Mouse (Mus musculus) hindbrain, embryonic 13.5 days (tissue): Measurements from ENCODE around the gene 1700125H20Rik. TPM values are rescaled to one million over a fixed set of nuclear protein-coding genes. Genes with fewer than 3 reads are reported as not detected.
"Not testable (repeated sequence)": the region's sequence is repeated elsewhere in the genome, so short reads cannot be mapped to it uniquely, and the experiment has no call there.

Source experiments
- ATAC-seq: fragments of 200-750 bp; cut with Nextera tagmentation; 2 replicates; pipeline ENCODE4 v1.8.0; 2017; ENCODE audit warnings: moderate TSS enrichment; ENCODE audit not compliant: low FRiP score
- H3K27ac ChIP-seq: fragments of 300-500 bp; sonication (generic); 2 replicates; pipeline ENCODE4 v1.5.1; 2015; ENCODE audit warnings: inconsistent platforms, mild to moderate bottlenecking, moderate library complexity
- H3K27me3 ChIP-seq: fragments of 300-500 bp; sonication (generic); 2 replicates; pipeline ENCODE4 v1.6.1; 2015; ENCODE audit warnings: mild to moderate bottlenecking, inconsistent platforms
- H3K36me3 ChIP-seq: fragments of 300-500 bp; sonication (generic); 2 replicates; pipeline ENCODE4 v1.6.1; 2015; ENCODE audit warnings: mild to moderate bottlenecking, inconsistent platforms
- H3K4me1 ChIP-seq: fragments of 300-500 bp; sonication (generic); replicated peaks from 2 replicates; pipeline ENCODE4 v1.6.1; 2015; ENCODE audit warnings: inconsistent platforms
- H3K4me2 ChIP-seq: fragments of 300-500 bp; sonication (generic); 2 replicates; pipeline ENCODE4 v1.6.1; 2015; ENCODE audit warnings: inconsistent platforms, mild to moderate bottlenecking, moderate library complexity
- H3K4me3 ChIP-seq: fragments of 300-500 bp; sonication (generic); 2 replicates; pipeline ENCODE4 v1.5.1; 2015; ENCODE audit warnings: mild to moderate bottlenecking, inconsistent platforms
- H3K9ac ChIP-seq: fragments of 300-500 bp; sonication (generic); 2 replicates; pipeline ENCODE4 v1.6.1; 2015; ENCODE audit warnings: mild to moderate bottlenecking, inconsistent platforms
- H3K9me3 ChIP-seq: fragments of 300-500 bp; sonication (generic); 2 replicates; pipeline ENCODE4 v1.6.1; 2016; ENCODE audit warnings: inconsistent platforms
- WGBS: fragments of 180-500 bp; shearing (Covaris S2); methylation state at CpG from one replicate; pipeline ENCODE4 v1.1.7; 2015; 5-methylcytosine and 5-hydroxymethylcytosine counted together
- polyA plus RNA-seq: library from polyadenylated mRNA; unstranded; fragments of >200 nt; fragmentation: Nextera tagmentation; extraction: Ambion mirVana; gene quantifications from 2 replicates; pipeline ENCODE4 v1.2.1, GENCODE M21; 2015

Gene 1700125H20Rik
- polyA plus RNA-seq, 1 experiment from 2014 or later, result 1.4 TPM

DNA sequence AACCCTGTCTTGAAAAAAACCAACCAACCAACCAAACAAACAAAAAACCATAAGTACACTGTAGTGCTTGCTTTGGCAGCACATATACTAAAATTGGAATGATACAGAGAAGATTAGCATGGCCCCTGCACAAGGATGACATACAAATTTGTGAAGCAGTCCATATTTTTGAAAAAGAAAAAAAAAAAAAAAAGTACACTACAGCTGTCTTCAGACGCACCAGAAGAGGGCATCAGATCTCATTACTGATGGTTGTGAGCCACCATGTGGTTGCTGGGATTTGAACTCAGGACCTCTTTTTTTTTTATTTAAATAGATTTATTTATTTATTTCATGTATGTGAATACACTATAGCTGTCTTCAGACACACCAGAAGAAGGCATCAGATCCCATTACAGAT, 7.2 kb upstream of the 1700125H20Rik start:
- not testable (repeated sequence) for H3K9ac ChIP-seq, ATAC-seq, H3K4me2 ChIP-seq, H3K9me3 ChIP-seq, H3K27ac ChIP-seq, H3K27me3 ChIP-seq, H3K4me1 ChIP-seq, H3K36me3 ChIP-seq, H3K4me3 ChIP-seq
- 87% methylated on average over 1 of the region's 1 CpGs for WGBS

DNA sequence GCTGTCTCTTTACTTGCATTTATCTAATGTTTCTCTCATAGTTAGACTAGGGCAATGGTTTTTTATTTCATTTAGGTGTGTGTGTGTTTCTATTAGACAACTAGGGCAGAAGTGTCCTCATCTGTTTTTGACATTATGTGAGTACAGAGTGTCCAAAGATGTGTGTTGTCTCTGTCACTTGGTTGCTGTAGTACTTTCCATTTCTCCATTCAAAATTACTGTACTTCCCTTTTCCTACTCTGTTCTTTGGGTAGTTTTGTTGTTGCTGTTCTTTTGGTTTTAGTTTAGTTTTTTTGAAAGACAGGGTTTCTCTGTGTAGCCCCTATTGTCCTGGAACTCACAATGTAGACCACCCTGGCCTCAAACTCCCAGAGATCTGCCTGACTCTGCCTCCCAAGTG, 5.8 kb upstream of the 1700125H20Rik start:
- Histone ChIP-seq H3K36me3 (no peaks in the 10 kb centered on the region), H3K4me2 (no peak overlapping the region), H3K9me3 (no peaks in the 10 kb centered on the region), H3K4me1 (no peaks in the 10 kb centered on the region), H3K27ac (no peak overlapping the region), H3K4me3 (no peak overlapping the region), H3K9ac (no peak overlapping the region), H3K27me3 (no peaks in the 10 kb centered on the region)
- ATAC-seq, result no peak

DNA sequence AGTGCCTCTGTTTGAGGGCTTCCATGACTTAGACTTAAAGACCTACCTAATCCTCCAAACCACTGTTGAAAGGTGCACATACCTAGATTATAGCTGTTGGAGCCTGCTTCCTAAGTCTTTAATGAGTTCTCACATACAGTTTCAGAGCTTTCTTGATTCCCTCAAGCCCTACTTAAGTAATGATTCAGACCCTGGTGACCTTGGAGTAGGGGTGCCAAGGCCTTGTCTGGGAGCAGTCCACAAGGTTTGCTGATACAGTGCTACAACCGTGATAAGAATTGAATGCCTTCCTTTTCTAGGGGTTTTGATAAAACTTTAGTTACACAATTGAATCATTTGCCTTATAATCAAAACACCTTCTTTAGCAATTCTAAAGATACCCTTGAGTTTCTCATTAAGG, 2.7 kb upstream of the 1700125H20Rik start:
- H3K4me3 ChIP-seq, result no peak overlapping the region
- no peak overlapping the region for H3K9ac ChIP-seq
- H3K9me3 ChIP-seq, result no peaks in the 10 kb centered on the region
- no peaks in the 10 kb centered on the region for H3K36me3 ChIP-seq
- H3K4me1 ChIP-seq, result peaks cover 10% of the 10 kb centered on the region
- H3K27ac ChIP-seq, result no peak overlapping the region
- H3K4me2 ChIP-seq, result no peak overlapping the region
- WGBS, result 87% methylated on average over 1 of the region's 1 CpGs
- no peaks in the 10 kb centered on the region for H3K27me3 ChIP-seq
- ATAC-seq, result no peak

DNA sequence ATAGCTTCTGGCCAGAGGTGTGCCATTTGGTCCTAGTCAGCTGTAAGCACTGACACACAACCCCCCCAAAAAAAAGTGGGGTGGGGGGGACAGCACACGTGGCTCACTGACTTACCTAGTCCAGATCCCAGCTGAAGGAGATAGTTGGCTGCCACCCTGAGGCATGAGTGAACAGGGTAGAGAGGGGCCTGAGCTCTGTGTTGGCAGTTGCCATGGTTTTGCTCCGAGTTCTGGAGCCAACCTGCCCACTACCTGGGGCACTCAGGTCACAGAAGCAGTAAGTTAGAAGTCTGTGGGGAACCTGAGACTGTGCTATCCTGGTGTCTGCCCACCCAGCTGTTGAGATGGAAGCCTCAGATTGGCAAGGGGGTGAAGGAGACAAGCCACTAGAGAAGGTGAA, 629 bp downstream of the 1700125H20Rik start:
- H3K27me3 ChIP-seq, result no peaks in the 10 kb centered on the region
- H3K9me3 ChIP-seq, result no peaks in the 10 kb centered on the region
- no peak overlapping the region for H3K27ac ChIP-seq
- no peak overlapping the region for H3K4me2 ChIP-seq
- no peaks in the 10 kb centered on the region for H3K36me3 ChIP-seq
- 62% methylated on average over 2 of the region's 2 CpGs for WGBS
- peaks cover 10% of the 10 kb centered on the region for H3K4me1 ChIP-seq
- no peak overlapping the region for H3K4me3 ChIP-seq
- ATAC-seq, result no peak
- H3K9ac ChIP-seq, result no peak overlapping the region

DNA sequence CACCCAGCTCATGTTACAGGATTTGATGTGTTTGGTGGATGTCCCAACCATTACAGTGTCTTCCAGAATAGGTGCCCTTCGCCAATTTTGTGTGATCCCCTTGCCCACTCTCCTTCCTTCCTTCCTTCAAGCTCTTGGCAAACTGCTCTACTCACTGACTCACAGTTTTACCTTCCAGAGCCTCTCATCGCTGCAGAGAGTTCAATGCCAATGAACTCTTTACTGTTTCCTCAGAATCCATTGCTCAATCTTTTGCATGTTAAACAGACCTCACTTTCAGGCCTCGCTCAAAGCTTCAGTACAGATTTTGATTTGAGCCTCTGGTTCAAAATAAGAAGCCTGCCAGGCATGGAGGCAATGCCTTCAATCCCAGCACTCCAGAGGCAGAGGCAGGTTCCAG, 5.7 kb downstream of the 1700125H20Rik start:
- WGBS, result 87% methylated on average over 3 of the region's 3 CpGs
- H3K9ac ChIP-seq, result no peak overlapping the region

DNA sequence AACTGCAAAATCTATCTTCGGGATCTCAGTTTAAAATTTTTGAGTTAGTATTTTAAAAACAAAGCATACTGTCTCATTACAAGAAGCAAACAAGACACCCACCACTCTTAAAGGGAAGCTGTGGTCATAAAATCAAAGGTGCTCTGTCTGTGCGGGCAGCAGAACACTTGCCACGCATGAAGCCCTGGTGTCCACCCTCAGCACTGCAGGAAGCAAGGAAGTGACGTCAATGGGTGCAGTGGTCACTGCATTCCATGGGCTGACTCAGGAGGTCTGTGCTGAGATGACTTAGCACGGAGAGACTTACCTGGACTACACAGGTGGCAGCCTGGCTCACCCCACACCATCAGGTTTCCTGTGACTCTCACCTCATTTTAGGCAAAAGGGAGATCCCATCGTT, 7.6 kb downstream of the 1700125H20Rik start:
- Histone ChIP-seq H3K9me3 (no peaks in the 10 kb centered on the region), H3K4me2 (no peak overlapping the region), H3K36me3 (no peaks in the 10 kb centered on the region), H3K27ac (no peak overlapping the region), H3K4me3 (no peak overlapping the region), H3K9ac (no peak overlapping the region), H3K27me3 (no peaks in the 10 kb centered on the region), H3K4me1 (peaks cover 3% of the 10 kb centered on the region; the same call in 1 of the 2 replicates)
- WGBS, result 88% methylated on average over 6 of the region's 6 CpGs
- ATAC-seq, result no peak

More for the DNA sequence above, 5.7 kb downstream of the 1700125H20Rik start:
- Histone ChIP-seq H3K4me3 (no peak overlapping the region), H3K4me2 (no peak overlapping the region), H3K27ac (no peak overlapping the region), H3K4me1 (no peaks in the 10 kb centered on the region), H3K36me3 (no peaks in the 10 kb centered on the region), H3K27me3 (no peaks in the 10 kb centered on the region), H3K9me3 (no peaks in the 10 kb centered on the region)
- ATAC-seq, result no peak

DNA sequence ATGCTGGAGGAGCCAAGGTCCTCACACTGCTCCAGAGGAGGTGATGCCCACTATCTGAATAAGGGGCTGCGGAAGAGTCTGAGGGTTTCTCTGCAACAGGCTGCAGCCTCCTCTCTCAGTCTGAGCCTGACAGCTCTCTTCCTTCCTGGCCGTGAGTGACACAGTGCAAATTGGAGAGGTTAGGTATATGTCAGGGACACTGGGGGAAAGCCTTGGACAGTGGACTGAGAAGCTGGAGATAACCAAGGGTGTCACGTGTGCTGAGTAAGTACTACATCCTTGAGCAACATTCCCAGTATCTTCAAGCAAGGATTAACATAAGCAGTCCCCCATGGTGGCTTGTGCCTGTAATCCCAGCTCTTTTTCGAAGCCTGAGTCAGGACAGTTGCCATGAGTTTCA, 8.2 kb downstream of the 1700125H20Rik start:
- WGBS, result 91% methylated on average over 4 of the region's 4 CpGs
- Histone ChIP-seq H3K27ac (no peak overlapping the region), H3K9me3 (no peaks in the 10 kb centered on the region), H3K4me3 (no peak overlapping the region), H3K4me1 (peaks cover 10% of the 10 kb centered on the region; the same call in 1 of the 2 replicates), H3K9ac (no peak overlapping the region), H3K27me3 (no peaks in the 10 kb centered on the region), H3K36me3 (no peaks in the 10 kb centered on the region), H3K4me2 (no peak overlapping the region)
- no peak for ATAC-seq

DNA sequence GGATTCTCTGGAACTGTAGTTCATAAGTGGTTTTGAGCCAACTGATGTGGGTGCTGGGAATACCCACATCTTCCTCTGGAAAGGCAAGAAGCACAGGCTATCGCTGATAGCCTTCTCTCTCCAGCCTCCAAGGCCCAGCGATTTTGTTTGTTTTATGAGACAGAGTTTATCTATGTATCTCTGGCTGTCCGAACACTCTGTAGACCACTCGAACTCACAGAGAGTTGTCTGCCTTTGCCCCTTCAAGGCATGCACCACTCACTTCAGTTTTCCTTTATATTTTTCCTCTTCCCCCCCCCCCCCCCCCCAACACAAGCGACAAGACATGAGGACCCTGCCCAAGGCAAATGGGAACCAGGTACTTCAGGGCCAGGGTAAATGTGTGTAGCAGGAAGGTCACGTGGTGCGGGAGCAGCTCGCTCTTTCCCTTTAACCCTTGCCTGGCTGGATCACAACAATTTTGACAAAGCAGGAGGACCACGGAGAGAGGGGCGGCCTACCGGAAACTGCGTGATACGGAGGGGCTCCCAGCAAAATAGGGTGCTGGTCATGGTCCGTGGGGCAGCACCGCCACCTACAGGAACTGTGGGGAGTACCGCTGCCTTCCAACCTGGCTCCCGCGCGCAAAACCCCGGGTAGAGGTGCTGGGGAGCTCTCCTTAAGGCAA, 12.5 kb downstream of the 1700125H20Rik start:
- no peaks in the 10 kb centered on the region for H3K9me3 ChIP-seq
- peak overlapping the region; percentile 38 for H3K4me3 ChIP-seq
- H3K27me3 ChIP-seq, result no peaks in the 10 kb centered on the region
- peaks cover 11% of the 10 kb centered on the region; the same call in 1 of the 2 replicates for H3K4me1 ChIP-seq
- WGBS, result 7% methylated on average over 20 of the region's 20 CpGs
- ATAC-seq, result peak; percentile 94
- H3K36me3 ChIP-seq, result peaks cover 4% of the 10 kb centered on the region; the same call in 1 of the 2 replicates
- peak overlapping the region; percentile 60 for H3K4me2 ChIP-seq
- peak overlapping the region; percentile 71 for H3K9ac ChIP-seq
- H3K27ac ChIP-seq, result peak overlapping the region; percentile 60

DNA sequence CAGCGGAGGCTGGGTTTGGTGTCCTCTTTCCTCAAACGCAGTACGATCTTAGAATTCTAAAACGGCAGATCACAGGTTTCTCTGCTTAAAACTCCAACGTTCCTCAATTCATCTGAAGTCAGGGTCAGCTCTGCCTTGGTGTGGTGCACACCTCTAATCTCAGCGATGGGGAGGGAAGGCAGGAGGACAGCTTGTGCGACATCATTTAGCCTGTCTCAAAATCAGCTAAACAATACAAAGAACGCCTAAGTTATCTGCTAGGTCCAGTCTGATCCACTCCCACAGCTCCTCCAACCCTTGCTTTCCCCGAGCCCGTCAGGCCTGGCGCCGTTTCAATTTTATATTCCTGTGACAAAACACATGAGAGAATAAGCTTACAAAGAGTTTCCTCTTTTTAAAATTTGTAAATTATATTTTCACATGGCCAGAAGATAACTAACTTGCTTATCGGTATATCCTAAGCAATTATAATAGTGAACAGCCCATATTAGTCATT, 13.1 kb downstream of the 1700125H20Rik start:
- H3K4me2 ChIP-seq, result peak overlapping the region; percentile 60
- no peaks in the 10 kb centered on the region for H3K9me3 ChIP-seq
- 27% methylated on average over 13 of the region's 13 CpGs for WGBS
- peak overlapping the region; percentile 38 for H3K4me3 ChIP-seq
- H3K9ac ChIP-seq, result peak overlapping the region; percentile 71
- H3K4me1 ChIP-seq, result peaks cover 11% of the 10 kb centered on the region; the same call in 1 of the 2 replicates
- no peak for ATAC-seq
- no peaks in the 10 kb centered on the region for H3K27me3 ChIP-seq
- H3K36me3 ChIP-seq, result peaks cover 6% of the 10 kb centered on the region
- H3K27ac ChIP-seq, result peak overlapping the region; percentile 60

DNA sequence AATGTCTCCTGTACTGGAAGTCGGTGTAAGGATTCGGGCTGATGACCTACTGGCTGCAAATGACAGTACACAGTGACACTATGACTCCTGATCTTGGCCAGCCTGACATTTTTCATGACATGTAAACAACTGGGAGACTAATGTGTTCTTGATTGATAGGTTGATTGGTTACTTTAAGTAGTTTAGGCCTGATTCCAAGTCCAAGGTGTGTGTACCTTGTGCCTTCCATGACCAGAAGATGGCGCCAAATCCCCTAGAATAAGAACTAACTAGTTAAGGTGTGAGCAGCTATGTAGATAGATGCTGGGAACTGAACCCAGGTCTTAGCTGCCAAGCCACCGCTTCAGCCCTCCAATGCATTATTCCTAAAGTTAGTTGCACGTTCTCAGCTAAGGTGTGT, 13.9 kb downstream of the 1700125H20Rik start:
- Histone ChIP-seq H3K9ac (no peak overlapping the region), H3K4me1 (peaks cover 11% of the 10 kb centered on the region; the same call in 1 of the 2 replicates), H3K4me3 (no peak overlapping the region), H3K9me3 (no peaks in the 10 kb centered on the region), H3K4me2 (no peak overlapping the region), H3K27me3 (no peaks in the 10 kb centered on the region), H3K36me3 (peaks cover 13% of the 10 kb centered on the region), H3K27ac (no peak overlapping the region)
- ATAC-seq, result no peak
- WGBS, result 70% methylated on average over 5 of the region's 5 CpGs

DNA sequence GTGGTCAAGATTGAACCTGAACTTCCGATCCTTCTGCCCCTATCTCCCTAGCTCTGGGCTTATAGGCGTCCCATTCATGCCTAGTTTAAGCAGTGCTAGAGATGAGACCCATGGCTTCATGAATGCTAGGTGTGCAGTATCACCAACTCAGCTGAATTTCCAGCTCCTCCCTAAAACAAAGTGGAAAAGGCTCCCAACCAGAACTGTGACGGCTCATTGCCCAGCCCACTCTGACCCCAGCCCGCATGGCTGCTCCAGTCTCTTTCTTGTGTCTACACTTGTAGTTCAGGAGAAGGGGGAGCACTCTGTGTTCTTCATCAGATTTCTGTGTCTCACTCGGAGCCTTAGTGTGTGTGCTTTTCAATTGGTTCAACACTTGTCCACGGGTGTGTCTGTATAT, 14.6 kb downstream of the 1700125H20Rik start:
- no peak overlapping the region for H3K27ac ChIP-seq
- H3K9me3 ChIP-seq, result no peaks in the 10 kb centered on the region
- H3K4me2 ChIP-seq, result no peak overlapping the region
- no peak overlapping the region for H3K4me3 ChIP-seq
- no peak overlapping the region for H3K9ac ChIP-seq
- no peaks in the 10 kb centered on the region for H3K27me3 ChIP-seq
- peaks cover 19% of the 10 kb centered on the region for H3K36me3 ChIP-seq
- no peak for ATAC-seq
- H3K4me1 ChIP-seq, result peaks cover 11% of the 10 kb centered on the region; the same call in 1 of the 2 replicates
- 91% methylated on average over 6 of the region's 6 CpGs for WGBS

DNA sequence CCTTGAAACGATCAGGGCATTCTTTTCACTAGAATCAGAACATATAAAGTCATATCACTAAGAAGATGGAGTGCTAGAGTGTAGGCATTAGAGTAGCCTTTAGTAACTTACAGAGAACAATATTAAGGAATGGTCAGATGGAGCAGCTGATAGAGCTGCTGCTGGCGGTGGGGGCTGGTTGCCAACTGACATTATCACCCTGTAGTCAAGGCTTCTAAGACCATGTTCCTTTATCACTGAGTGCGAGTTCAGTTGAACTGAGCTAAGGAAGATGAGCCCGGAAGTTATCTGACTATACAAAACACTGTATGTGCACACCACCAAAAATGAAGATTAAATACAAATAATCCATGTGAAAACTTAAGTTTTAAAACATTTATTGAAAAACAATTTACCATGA, 18.9 kb downstream of the 1700125H20Rik start:
- Histone ChIP-seq H3K36me3 (peaks cover 53% of the 10 kb centered on the region), H3K27ac (no peak overlapping the region), H3K4me1 (no peaks in the 10 kb centered on the region), H3K4me2 (no peak overlapping the region), H3K9ac (no peak overlapping the region), H3K27me3 (no peaks in the 10 kb centered on the region), H3K9me3 (no peaks in the 10 kb centered on the region), H3K4me3 (no peak overlapping the region)
- no peak for ATAC-seq
- WGBS, result 95% methylated on average over 4 of the region's 4 CpGs

DNA sequence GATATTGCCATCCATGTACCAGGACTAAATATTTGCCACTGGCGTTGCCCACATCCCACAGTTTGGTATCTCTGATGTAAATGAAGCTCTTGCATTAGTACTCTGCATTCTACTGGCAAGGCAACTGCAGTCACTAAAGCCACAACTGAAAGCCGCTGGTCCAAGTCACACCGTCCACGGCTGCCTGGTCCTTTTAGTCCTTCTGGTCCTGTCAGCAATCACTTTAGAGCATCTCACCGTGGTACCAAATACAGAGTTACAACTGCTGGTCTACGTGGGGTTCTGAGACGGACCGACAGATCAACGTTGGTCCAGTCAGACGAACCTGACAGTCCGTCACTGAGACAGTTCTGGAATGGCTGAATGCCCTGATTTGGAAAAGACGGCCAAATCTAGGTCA, 20.5 kb downstream of the 1700125H20Rik start:
- no peak overlapping the region for H3K9ac ChIP-seq
- no peak overlapping the region for H3K4me2 ChIP-seq
- H3K4me1 ChIP-seq, result no peaks in the 10 kb centered on the region
- H3K9me3 ChIP-seq, result no peaks in the 10 kb centered on the region
- H3K4me3 ChIP-seq, result no peak overlapping the region
- WGBS, result 95% methylated on average over 12 of the region's 12 CpGs
- ATAC-seq, result no peak
- peaks cover 66% of the 10 kb centered on the region for H3K36me3 ChIP-seq
- no peak overlapping the region for H3K27ac ChIP-seq
- H3K27me3 ChIP-seq, result no peaks in the 10 kb centered on the region
